Mouse (Mus musculus) neutrophil, adult 83 days (primary cell): ENCODE results near the gene Slf1. TPM values are rescaled to one million over a fixed set of nuclear protein-coding genes. Genes with fewer than 3 reads are reported as not detected.

Experiments
- total RNA-seq, 2 experiments: library from RNA; stranded (reverse); gene quantifications; one replicate each; pipeline ENCODE4 v1.2.4; 2023

Slf1 gene
- 1 to 10 TPM; 6.8 to 7.9 TPM for total RNA-seq

DNA sequence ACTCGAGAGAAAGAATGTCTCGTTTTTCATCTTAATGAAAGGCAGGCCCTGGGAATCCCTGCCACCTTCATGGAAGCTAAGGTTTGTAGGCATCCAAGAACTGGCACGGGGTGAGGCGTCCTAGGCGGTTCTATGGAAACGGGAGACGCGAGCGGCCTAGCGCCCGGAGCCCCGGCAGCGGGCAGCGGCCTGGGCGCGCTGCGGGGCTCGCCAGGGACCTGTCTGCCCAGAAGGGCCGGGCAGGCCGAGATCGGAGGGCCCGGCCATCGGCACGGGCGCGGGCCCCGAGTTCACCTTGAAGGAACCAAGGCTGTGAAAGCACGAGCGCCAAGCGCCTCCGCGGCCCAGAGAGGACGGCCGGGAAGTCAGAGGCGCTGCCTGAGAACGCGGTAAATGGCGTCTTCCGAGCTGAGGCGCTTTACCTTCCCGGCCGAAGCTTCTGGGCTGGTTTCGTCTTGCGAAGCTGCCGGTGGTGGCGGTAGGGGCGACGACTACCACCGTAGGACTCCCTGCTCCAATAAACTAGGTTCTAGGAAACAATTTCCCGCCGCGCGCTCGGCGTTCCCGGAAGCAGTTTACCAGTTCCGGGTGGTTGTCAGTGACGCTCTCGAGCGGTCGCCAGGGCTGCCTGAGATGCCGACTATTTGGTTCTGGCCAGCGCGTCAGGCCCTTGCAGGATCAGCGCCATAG is at the start of gene Slf1, which contains the start of gene 2210408I21Rik:
TSS of gene Slf1 (minus strand) at position 543 of the 690 bp plus-strand sequence.
TSS of gene 2210408I21Rik (plus strand) at position 610 of the 690 bp plus-strand sequence.

Other genes starting within 250 kb of the Slf1 start
- 1 to 10 TPM in 1 of 2 experiments, under 1 TPM in 1; 0.66 to 1.4 TPM for gene 2210408I21Rik, start 67 bp upstream of the Slf1 start, total RNA-seq